8 mouse cellular contexts compared by ENCODE assay signal in genomic region chr12:112183675-112184074, GRCm38 (mm10). TPM values are rescaled to one million over a fixed set of nuclear protein-coding genes. Genes with fewer than 3 reads are reported as not detected.
DNase-seq lines count a peak whose midpoint lies in the region; ATAC-seq and TF ChIP-seq lines count a peak whose summit lies in the region.

No protein-coding gene starts in this region.

- H3K27ac ChIP-seq in heart, adult 2 months: peak overlapping the region; percentile 89
- peak overlapping the region; percentile 73 for H3K27ac ChIP-seq in kidney, postnatal 0 days
- H3K27ac ChIP-seq in midbrain, embryonic 15.5 days: 0 out of 2 replicates have a peak overlapping the region, but pooled peaks have one; percentile 2

- H3K4me1 ChIP-seq in heart, adult 2 months (ENCODE audit: control insufficient read depth, insufficient read depth, low read length): peaks cover 32% of the 10 kb centered on the region
- no peaks in the 10 kb centered on the region for H3K4me1 ChIP-seq in kidney, postnatal 0 days (replicated peaks; ENCODE audit: insufficient read depth, low read length)
- H3K4me1 ChIP-seq in midbrain, embryonic 15.5 days: peaks cover 16% of the 10 kb centered on the region

- DNase-seq in adrenal gland, adult 2 months: peak; percentile 46
- DNase-seq in adrenal gland, adult 18-20 months (ENCODE audit: low spot score in 2 of 2): no peak
- peak; percentile 65 for DNase-seq in adrenal gland, postnatal 14 days
- DNase-seq in heart, adult 2 months: peak; percentile 69 to 71
- DNase-seq in kidney, postnatal 0 days (ENCODE audit: low spot score): no peak
- DNase-seq in testis, postnatal 14 days (ENCODE audit: low spot score): no peak
- no peak for DNase-seq in retina, postnatal 1 day

- no peak overlapping the region for H3K4me2 ChIP-seq in kidney, postnatal 0 days (ENCODE audit: low read length)
- H3K4me2 ChIP-seq in midbrain, embryonic 15.5 days: no peak overlapping the region

- H3K79me2 ChIP-seq in heart, adult 2 months (replicated peaks; ENCODE audit: control insufficient read depth, insufficient read depth, low read length): no peaks in the 10 kb centered on the region

- TF ChIP-seq EP300 in heart, adult 2 months (IDR thresholded peaks at IDR 0.05; ENCODE audit: insufficient read depth, low read depth, low read length): no peak

- no peaks in the 10 kb centered on the region for H3K27me3 ChIP-seq in heart, adult 2 months (ENCODE audit: control insufficient read depth, insufficient read depth, low read length)
- no peaks in the 10 kb centered on the region for H3K27me3 ChIP-seq in kidney, postnatal 0 days (ENCODE audit: insufficient read depth, low read length)
- no peaks in the 10 kb centered on the region for H3K27me3 ChIP-seq in midbrain, embryonic 15.5 days (replicated peaks)

- no peak for TF ChIP-seq CTCF in heart, adult 2 months (IDR thresholded peaks at IDR 0.05)
- no peak for TF ChIP-seq CTCF in kidney, postnatal 0 days (IDR thresholded peaks at IDR 0.05; ENCODE audit: low read depth)

- no peak for ATAC-seq in kidney, postnatal 0 days (replicated peaks; ENCODE audit: low FRiP score, low read depth)
- no peak for ATAC-seq in midbrain, embryonic 15.5 days (replicated peaks)

- no peaks in the 10 kb centered on the region for H3K36me3 ChIP-seq in heart, adult 2 months (ENCODE audit: control insufficient read depth, insufficient read depth, low read length)
- no peaks in the 10 kb centered on the region for H3K36me3 ChIP-seq in kidney, postnatal 0 days (ENCODE audit: insufficient read depth, low read length)
- no peaks in the 10 kb centered on the region for H3K36me3 ChIP-seq in midbrain, embryonic 15.5 days (replicated peaks)

- intact Hi-C loops in heart, adult 2 months (cut with DNase I): loop anchor here (1.0 to 2.0 kb wide), 2 partner anchors 15 to 36 kb away; no protein-coding TSS in a partner anchor

- peak overlapping the region; percentile 46 for H3K9ac ChIP-seq in heart, adult 2 months (ENCODE audit: low read depth, low read length)
- H3K9ac ChIP-seq in kidney, postnatal 0 days (ENCODE audit: low read depth, low read length): no peak overlapping the region
- no peak overlapping the region for H3K9ac ChIP-seq in midbrain, embryonic 15.5 days

- WGBS in heart, adult 2 months: 31% methylated on average over 6 of the region's 6 CpGs
- 55% methylated on average over 6 of the region's 6 CpGs for WGBS in kidney, postnatal 0 days
- 56% methylated on average over 6 of the region's 6 CpGs for WGBS in midbrain, embryonic 15.5 days

- no peak overlapping the region for H3K4me3 ChIP-seq in heart, adult 2 months
- H3K4me3 ChIP-seq in kidney, postnatal 0 days (replicated peaks; ENCODE audit: low read depth, low read length): no peak overlapping the region
- H3K4me3 ChIP-seq in midbrain, embryonic 15.5 days: no peak overlapping the region

- TF ChIP-seq POLR2A in heart, adult 2 months (IDR thresholded peaks at IDR 0.05; ENCODE audit: insufficient read depth, low read depth, low read length): no peak

- no peaks in the 10 kb centered on the region for H3K9me3 ChIP-seq in kidney, postnatal 0 days (replicated peaks; ENCODE audit: low read length)
- no peaks in the 10 kb centered on the region for H3K9me3 ChIP-seq in midbrain, embryonic 15.5 days

RNA-seq across cellular contexts. Expression of gene Kif26a, which starts 37.7 kb away (rescaled TPM):
- 1 to 10 TPM; 6.1 to 9.5 TPM for total RNA-seq in adrenal gland, adult 2 months (2021)
- polyA plus RNA-seq in adrenal gland, adult 2 months (2012; rRNA removed): 11.8 and 17.0 TPM in 2 replicates
- 1 to 10 TPM; 6.9 to 7.1 TPM for total RNA-seq in adrenal gland, adult 18-20 months (2021)
- 12.8 and 15.4 TPM in 2 replicates for total RNA-seq in adrenal gland, postnatal 14 days (2021)
- total RNA-seq in heart, adult 2 months (2021): 10 to 100 TPM; 10.7 to 12.0 TPM
- polyA plus RNA-seq in heart, adult 2 months (2012; rRNA removed): 7.3 and 8.2 TPM in 2 replicates
- 2.2 and 2.7 TPM in 2 replicates for polyA plus RNA-seq in kidney, postnatal 0 days (2015; fragmentation: Nextera tagmentation; extraction: Ambion mirVana)
- 7.2 and 8.6 TPM in 2 replicates for polyA plus RNA-seq in midbrain, embryonic 15.5 days (2015; fragmentation: Nextera tagmentation; extraction: Ambion mirVana)

Comparison
In these comparisons a context has a peak if more than half of its experiments do, and no peak if none do; other contexts are left out.
1. DNase-seq: peak in adrenal gland, adult 2 months (single experiment), adrenal gland, postnatal 14 days (single experiment) and heart, adult 2 months (2 of 2); none in adrenal gland, adult 18-20 months (0 of 2), kidney, postnatal 0 days (single experiment), testis, postnatal 14 days (single experiment) and retina, postnatal 1 day (single experiment).
2. H3K27ac ChIP-seq: peak in every context shown above with its lines; median percentile 89 in heart, adult 2 months; 73 in kidney, postnatal 0 days; 2 in midbrain, embryonic 15.5 days.